Mouse (Mus musculus) testis, postnatal 14 days (tissue): ENCODE measurements at regions not wholly inside any gene's neighbourhood (a gene's known extent, or its start where the extent isn't known, plus 50 kb on each side); places are given as distances from the start of the nearest gene placed in this dataset.
A peak's percentile ranks its signal among the peaks of the same experiment; 100 is the strongest.

ENCODE experiments used
- DNase-seq: peaks from one replicate; pipeline ENCODE4 v3.0.0; 2021; ENCODE audit warnings: low spot score

DNA sequence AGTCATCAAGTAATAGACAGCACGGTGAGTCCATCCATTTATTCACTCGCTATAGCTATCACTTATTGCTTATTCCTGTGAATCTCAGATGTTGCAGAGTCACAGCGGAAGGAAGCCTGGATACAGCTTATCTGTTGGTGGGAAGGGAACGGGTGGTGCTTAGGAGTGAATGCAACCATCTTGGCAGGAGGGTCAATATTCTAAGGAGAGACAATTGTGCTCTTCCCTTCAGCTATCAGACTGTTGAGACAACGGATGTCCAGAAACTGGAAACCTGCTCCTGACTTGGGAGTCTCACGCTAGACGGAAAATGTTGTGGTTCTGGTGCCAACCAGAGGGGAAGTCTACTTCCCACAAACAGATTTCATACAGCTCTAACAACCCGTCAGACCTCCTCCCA is 103.7 kb upstream of the Kit start:
- DNase-seq, result no peak

DNA sequence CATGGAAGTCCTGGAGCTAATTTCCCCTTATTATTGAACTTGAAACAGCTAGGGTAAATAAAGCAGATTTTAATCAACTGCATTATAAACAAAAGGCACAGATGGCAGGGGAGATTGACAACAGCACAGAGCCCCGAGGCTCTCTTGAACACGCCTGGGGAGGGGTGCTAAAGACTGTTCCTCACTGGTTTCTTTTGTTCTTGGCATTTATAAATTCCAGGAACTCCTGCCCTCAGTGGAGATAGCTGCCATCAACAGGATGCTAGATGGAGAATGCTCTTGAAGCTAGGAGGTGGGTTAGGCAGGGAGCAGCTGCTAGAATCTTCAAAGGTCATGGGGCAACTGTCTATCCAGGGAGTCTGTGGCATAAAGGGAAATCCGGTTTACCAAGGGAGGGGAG is 102.2 kb upstream of the Kit start:
- no peak for DNase-seq

DNA sequence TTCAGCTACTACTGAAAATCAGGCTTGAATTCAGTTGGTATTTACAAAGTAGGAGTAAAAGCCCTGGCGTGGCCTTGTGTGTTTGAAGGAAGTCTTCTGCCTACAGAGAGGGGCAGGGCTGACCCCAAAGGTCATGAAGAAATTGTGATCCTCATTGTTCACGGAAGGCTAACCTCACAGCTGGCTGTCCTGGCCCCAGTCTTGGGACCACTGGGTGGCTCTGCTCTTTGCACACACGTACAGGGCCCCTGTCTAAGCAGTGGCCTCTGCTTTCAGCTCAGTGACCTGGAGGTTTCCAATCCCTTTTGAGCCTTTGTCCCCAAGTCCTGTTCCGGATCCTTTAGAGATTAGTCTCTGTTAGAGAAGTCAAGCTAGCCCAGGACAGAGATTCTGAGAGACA is 99.3 kb upstream of the Kit start:
- no peak for DNase-seq

DNA sequence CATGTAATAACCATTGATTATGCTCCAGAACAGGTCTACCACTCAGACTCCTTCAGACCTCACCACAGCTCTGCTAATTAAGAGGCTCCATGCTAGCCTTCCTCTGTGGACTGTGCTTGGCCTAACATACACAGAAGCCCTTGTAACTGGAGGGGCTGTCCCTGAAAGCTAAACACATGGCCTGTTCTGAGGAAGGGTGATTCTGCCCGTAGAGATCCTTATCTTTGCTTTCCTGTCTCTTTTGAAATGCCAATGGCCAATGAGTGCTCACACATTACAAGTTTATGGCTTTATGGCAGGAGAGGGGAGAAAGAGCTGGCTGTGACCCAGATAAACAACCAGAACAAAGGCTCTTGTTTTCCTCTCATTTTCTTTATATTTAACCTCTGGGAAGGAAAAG is 96.2 kb upstream of the Kit start:
- DNase-seq, result no peak

DNA sequence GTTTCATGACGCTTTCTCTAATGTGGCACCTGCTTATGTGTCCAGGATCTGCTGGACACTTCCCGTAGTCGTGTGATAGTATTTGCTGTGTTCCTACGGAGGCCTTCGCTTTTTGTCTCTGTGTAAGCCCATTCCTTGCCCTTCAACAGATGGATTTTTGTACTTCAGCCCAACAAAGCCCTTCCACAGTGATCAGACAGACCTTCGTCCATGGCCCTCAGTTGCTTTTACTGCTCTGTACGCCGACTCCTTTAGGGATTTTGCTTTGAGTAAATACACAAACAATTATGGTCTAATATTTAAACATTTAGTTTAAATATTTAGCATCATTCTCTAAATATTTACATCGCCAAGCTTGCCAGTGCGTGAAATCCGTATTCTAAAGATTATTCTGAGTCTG is 95.6 kb upstream of the Kit start:
- no peak for DNase-seq

DNA sequence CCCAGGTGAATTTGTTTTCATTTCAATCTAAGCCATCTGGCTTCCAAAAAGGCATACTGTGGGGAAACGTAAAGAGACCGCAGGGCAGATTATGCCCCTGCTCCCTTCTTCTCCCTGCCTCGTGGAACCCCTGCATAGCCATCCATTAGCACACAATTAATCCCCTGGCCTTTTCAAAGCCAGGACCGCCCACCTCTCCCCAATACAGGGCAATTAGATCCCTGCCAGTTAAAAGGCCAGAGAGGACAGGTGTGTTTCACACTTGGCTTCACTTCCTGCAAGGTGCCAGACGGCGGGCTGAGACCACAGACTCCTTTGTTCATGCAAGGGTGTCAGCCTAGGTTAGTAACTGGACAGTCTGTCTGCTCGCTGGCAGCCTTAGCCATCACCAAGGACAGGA is 93.1 kb upstream of the Kit start:
- peak; percentile 6 for DNase-seq

DNA sequence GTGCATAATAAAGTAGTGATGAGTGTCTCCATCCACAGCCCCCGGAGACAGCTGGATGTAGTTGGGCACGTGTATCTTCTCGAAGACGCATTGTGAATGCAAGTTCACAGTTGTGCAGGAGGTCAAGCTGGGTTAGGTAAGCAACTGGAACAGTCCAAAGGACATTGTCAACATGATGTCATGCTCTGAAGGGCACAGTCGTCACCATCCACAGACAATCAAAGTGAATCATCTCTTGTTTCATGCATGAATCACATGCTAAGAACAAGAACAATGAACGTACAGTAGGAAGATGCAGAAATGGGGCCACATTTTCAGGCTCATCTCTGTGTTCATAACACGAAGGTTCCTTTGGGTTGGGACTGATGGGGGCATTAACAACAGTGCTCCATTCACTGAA is 90.4 kb upstream of the Kit start:
- no peak for DNase-seq

DNA sequence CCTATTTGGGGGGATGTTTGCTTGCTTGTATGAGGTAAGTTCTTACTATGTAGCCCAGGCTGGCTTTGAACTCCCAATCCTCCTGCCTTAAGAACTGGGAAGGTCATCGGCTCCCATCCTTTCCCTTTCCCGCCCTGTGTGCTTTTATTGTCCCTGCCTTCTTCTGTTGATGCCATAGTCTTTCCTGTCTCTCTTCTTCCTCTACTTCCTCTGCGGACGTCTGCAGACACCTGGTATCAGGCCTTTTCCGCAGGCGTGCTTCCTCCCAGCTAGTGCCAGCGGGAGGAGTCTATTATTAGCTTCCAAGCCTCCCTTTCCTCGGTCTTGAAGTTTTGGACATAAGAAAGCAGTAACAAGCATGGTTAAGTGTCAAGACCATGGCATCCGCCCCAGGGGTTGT is 83.9 kb upstream of the Kit start:
- no peak for DNase-seq

DNA sequence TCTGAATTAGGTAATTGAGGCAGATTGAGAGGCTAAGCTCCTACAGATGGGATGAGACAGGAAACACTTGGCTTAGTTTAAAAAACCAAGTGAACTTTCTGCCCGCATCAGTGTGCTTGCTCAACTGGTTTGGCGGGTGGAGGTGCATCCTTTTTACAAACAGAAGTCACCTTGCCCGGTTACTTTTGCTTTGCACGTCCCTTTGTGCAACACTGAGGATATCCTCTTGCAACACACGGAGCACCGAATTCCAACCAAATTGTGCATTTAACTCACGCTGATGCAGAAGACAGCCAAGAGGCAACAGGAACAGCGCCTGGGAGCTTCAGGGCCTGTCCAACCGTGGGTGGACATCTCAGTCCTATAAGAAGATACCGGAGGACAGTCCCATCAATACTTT is 80.6 kb upstream of the Kit start:
- no peak for DNase-seq

DNA sequence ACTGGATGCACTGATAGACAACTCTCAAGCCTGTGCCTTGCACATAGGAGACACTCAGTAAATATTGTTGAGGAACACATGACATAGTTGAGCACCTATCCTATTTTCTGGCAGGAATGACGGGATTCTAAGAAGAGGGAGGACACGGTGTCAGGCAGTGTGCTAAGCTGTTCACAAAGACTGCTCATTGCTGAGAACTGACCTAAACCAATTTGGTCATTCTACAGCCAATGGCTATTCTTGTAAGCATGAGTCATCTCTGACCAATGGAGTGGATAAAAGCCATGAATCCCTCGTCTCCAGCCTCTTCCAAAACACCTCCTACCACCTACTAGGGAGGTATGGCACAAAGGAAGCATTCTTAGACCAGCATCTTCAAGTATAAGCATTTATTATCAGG is 75.7 kb upstream of the Kit start:
- DNase-seq, result no peak

DNA sequence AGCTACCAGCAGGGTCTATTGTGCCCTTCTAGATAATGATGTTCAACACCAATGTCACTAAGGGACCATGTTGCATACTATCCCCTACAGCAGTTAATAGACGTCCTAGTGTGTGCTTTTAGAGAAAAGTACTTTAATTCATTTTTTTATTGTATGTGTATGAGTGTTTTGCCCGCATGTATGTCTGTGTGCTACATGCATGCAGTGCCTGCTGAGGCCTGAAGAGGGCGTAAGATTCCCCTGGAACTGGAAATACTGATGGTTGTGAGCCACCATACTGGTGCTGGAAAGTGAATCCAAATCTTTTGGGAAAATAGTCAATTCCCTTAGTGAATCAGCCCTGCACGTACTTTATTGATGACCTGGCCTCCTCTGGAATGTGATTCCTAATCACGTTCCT is 75.0 kb upstream of the Kit start:
- no peak for DNase-seq

DNA sequence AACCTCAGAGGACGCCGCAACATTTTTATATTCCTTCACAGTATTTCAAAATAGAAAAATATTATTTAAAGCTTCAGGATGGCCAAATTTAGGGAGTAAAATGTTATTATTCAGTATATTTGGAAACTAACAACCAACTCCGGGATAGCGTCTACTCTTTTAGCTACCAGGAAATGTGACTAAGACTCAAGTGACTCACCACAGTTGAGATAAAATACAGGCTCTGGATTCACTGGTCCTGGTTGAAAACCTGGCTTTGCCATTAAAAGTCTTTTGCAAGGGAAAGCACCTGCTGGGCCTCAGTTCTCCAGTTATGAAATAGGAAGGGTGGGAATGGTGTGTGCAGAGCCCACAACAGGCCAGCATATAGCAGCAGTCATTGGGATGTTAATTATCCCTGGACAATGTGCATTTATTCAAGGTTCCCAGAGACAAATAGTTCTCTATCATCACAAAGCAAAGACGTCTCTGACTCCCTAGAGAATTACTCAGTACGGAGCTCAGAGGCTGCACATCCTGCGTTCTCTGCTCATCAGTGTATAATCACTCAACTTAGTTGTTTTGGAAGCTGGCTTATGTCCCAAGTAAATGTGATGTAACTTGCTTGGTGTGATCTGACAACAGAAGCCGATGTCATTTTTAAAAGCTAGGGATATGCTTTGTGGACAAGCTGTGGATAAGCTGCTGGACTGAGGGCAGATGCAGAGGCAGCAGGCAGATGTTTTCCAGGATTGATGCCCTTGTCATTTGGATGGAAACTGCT is 73.9 kb upstream of the Kit start:
- DNase-seq, result no peak

DNA sequence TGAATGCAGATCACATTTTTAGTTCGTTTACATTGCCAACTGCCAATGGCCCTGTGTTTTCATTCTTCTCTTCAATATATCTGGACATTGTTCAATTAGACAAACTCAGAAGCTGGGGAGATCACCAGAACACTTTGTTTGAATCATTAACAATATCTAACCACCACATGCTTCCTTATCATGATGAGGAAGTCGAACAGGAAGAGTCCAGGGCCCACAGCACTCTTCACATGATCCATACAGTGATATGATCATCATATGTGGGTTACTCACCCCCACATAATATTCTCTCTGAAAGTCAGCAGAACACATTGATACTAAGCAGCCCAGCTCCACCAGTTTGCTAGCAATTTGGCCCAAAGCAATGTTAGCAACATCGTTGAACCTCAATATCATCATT is 71.0 kb upstream of the Kit start:
- no peak for DNase-seq

DNA sequence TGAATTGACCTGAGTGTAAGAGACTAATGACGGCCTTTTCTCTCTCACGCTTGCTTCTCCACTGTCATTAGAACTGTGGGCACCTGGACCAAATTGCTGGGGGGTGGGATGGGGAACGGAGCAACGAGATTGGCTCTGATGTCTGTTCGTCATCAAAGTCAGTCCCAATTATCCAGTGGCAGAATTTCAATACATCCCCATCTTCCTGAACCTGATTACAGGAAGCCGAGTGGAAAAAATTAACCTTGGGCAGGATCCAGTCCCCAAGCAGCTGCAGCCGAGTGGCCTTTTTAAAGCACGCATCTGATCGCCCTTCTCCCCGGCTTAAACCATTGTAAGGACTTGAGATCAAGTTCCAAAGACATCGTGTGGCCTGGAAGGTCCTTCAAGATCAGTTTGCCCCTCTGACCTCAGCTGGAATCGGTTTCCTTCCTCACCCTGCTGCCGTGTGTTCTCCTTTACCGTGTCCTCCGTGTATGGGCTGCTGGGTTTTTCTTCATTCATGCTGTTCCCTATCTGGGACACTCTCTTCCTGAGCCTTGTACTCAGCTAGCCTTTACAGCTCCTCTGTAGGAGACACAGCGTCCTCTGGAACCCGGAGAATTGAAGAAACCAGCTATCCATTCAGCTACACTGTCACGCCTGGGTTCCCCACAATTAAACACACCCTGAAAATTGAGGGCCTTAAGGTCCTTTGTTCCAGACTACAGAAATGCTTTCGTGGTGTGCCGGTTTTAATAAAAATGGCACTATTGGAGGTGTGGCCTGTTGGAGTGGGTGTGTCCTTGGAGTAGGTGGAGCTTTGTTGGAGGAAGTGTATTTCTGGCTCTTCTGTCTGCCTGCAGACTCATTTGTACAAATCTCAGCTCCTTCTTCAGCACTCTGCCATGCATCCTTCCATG is 61.9 kb upstream of the Kit start:
- DNase-seq, result no peak

DNA sequence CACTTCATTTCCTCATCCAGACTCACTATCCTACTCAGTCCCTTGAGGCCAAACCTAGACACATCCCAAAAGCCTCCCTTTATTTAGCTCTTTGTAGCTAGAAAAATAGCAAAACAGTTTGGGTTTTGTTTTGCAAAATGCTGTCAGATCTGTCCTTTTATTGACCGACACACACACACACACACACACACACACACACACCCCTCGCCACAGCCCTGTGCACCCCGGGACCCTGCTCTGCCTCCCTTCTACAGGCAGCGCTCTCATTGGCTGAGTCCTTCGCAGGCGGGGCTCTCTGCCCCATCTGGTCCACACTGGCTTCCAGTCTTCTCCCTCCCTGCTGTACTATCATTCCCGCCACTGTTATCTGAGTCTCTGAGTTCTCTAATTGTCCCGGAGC is 56.5 kb upstream of the Kit start:
- DNase-seq, result no peak

DNA sequence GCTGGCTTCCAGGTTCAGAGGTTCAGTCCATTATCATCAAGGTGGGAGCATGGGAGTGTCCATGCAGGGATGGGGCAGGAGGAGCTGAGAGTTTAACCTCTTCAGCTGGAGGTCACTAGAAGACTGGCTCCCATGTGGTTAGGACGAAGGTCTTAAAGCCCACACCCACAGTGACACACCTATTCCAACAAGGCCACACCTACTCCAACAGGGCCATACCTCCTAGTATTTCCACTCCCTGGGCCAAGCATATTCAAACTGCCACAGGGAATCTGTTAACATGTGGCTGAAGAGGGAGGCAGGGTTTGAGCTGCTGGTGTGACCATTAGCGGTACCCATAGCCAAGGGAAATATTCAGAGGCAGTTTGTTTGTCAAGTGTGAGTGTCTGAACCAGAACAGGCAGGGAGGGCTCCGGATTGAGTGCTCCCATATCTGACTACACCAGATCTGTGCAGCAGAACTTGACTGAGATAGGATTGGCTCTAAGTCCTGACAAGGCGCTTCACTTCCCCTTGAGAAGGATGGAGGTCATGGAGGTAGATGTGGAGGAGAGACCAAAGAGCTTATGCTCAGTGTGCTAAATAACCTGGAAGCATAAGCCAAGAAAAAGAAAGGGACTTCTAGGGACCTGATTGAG is 51.6 kb upstream of the Kit start:
- DNase-seq, result no peak
